Mouse (Mus musculus) midbrain, postnatal 0 days (tissue): ENCODE measurements around the gene A630001G21Rik. TPM values are rescaled to one million over a fixed set of nuclear protein-coding genes. Genes with fewer than 3 reads are reported as not detected.
A peak's percentile ranks its signal among the peaks of the same experiment; 100 is the strongest.

Experiments used
- ATAC-seq: fragments of 200-750 bp; cut with Nextera tagmentation; 2 replicates; pipeline ENCODE4 v1.8.0; 2017; ENCODE audit warnings: moderate number of reproducible peaks, mild to moderate bottlenecking, moderate TSS enrichment, moderate library complexity; ENCODE audit not compliant: low FRiP score
- DNase-seq: peaks from one replicate; pipeline ENCODE4 v3.0.0-alpha.2; 2015; ENCODE audit warnings: low spot score
- H3K27ac ChIP-seq: fragments of 300-500 bp; sonication (generic); 2 replicates; pipeline ENCODE4 v1.5.1; 2014; ENCODE audit warnings: low read depth, mild to moderate bottlenecking, low read length, mixed read lengths
- H3K27me3 ChIP-seq: fragments of 300-500 bp; sonication (generic); 2 replicates; pipeline ENCODE4 v1.6.1; 2014; ENCODE audit warnings: low read length, control low read depth, mixed read lengths; ENCODE audit not compliant: insufficient read depth
- H3K36me3 ChIP-seq: fragments of 300-500 bp; sonication (generic); 2 replicates; pipeline ENCODE4 v1.6.1; 2014; ENCODE audit warnings: low read length, control low read depth, mixed read lengths; ENCODE audit not compliant: insufficient read depth
- H3K4me1 ChIP-seq: fragments of 300-500 bp; sonication (generic); 2 replicates; pipeline ENCODE4 v1.6.1; 2014; ENCODE audit warnings: mild to moderate bottlenecking, control low read depth, antibody characterized with exemption, low read length, mixed read lengths; ENCODE audit not compliant: insufficient read depth
- H3K4me2 ChIP-seq: fragments of 300-500 bp; sonication (generic); 2 replicates; pipeline ENCODE4 v1.6.1; 2014; ENCODE audit warnings: low read depth, mild to moderate bottlenecking, low read length, mixed read lengths; ENCODE audit not compliant: poor library complexity, severe bottlenecking
- H3K4me3 ChIP-seq: fragments of 300-500 bp; sonication (generic); 2 replicates; pipeline ENCODE4 v1.5.1; 2014; ENCODE audit warnings: low read depth, mild to moderate bottlenecking, low read length, moderate library complexity
- H3K9ac ChIP-seq: fragments of 300-500 bp; sonication (generic); replicated peaks from 2 replicates; pipeline ENCODE4 v1.6.1; 2014; ENCODE audit warnings: mild to moderate bottlenecking, low read length, moderate library complexity, mixed read lengths; ENCODE audit not compliant: poor library complexity, severe bottlenecking
- H3K9me3 ChIP-seq: fragments of 300-500 bp; sonication (generic); 2 replicates; pipeline ENCODE4 v1.6.1; 2016; ENCODE audit warnings: low read length, control low read depth
- CTCF ChIP-seq: IDR thresholded peaks from 2 replicates; pipeline ENCODE4 v1.5.1; 2016; ENCODE audit warnings: antibody characterized with exemption, mild to moderate bottlenecking
- WGBS: fragments of 180-500 bp; shearing (Covaris S2); extraction: QIAGEN DNeasy Blood & Tissue Kit; methylation state at CpG from one replicate; pipeline ENCODE4 v1.1.7; 2014; 5-methylcytosine and 5-hydroxymethylcytosine counted together
- polyA plus RNA-seq: library from polyadenylated mRNA; unstranded; fragments of >200 nt; fragmentation: Nextera tagmentation; extraction: Ambion mirVana; gene quantifications from 2 replicates; pipeline ENCODE4 v1.2.1, GENCODE M21; 2015
- total RNA-seq: library from RNA; depleted of rRNA; stranded (reverse); fragments of >200 nt; gene quantifications from 2 replicates; pipeline ENCODE4 v1.2.3, GENCODE M21; 2014

Gene A630001G21Rik
- total and polyA plus RNA-seq, 2 experiments from 2014 or later: 0.31 to 1.0 TPM

- H3K9me3 ChIP-seq: no peaks in the 10 kb centered on the region
- H3K4me2 ChIP-seq: no peak overlapping the region
- no peaks in the 10 kb centered on the region for H3K36me3 ChIP-seq
- no peak for TF ChIP-seq CTCF
- WGBS: 87% methylated on average over 6 of the region's 6 CpGs
- no peak for DNase-seq
- H3K27ac ChIP-seq: no peak overlapping the region
- H3K9ac ChIP-seq: no peak overlapping the region
- no peak overlapping the region for H3K4me3 ChIP-seq
- no peak for ATAC-seq
- no peaks in the 10 kb centered on the region for H3K4me1 ChIP-seq
- no peaks in the 10 kb centered on the region for H3K27me3 ChIP-seq
Observed at GRCm38 (mm10) chr1:85757531-85758230, 20.8 kb downstream of the A630001G21Rik start.

GRCm38 (mm10) chr1:85751932-85752680 lies 26.3 kb downstream of the A630001G21Rik start:
- DNase-seq (no peak), ATAC-seq (no peak)
- Histone ChIP-seq H3K9ac (no peak overlapping the region), H3K27me3 (no peaks in the 10 kb centered on the region), H3K9me3 (no peaks in the 10 kb centered on the region), H3K27ac (0 out of 2 replicates have a peak overlapping the region, but pooled peaks have one; percentile 6), H3K36me3 (no peaks in the 10 kb centered on the region), H3K4me1 (no peaks in the 10 kb centered on the region), H3K4me3 (no peak overlapping the region), H3K4me2 (no peak overlapping the region)
- TF ChIP-seq CTCF: no peak
- 77% methylated on average over 11 of the region's 11 CpGs for WGBS

- Histone ChIP-seq H3K4me2 (no peak overlapping the region), H3K9me3 (no peaks in the 10 kb centered on the region), H3K36me3 (no peaks in the 10 kb centered on the region), H3K27me3 (no peaks in the 10 kb centered on the region), H3K4me1 (no peaks in the 10 kb centered on the region), H3K27ac (no peak overlapping the region), H3K4me3 (no peak overlapping the region), H3K9ac (no peak overlapping the region)
- no peak for TF ChIP-seq CTCF
- DNase-seq: peak; percentile 31
- peak; percentile 82 for ATAC-seq
- WGBS: 35% methylated on average over 6 of the region's 6 CpGs
Observed at GRCm38 (mm10) chr1:85751494-85751893, 26.9 kb downstream of the A630001G21Rik start.

DNA sequence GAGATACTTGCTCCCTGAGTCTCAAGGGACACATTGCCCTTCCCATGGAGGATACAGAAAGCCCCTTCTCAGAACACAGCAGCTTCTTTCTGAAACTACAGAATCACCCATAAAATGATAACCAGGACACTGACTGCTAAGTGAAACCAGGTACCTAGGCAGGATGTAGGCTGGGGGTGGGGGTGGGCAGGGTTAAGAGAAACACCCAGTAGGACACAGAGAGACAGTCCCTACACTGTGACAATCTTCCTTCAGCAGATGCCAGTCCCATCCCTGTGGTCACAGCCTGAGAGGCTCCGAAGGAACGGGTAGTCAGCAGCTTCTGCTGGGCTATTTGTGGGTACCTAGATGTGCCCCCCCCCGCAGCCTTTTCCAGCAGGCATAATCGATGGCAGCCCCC lies 27.8 kb downstream of the A630001G21Rik start:
- no peaks in the 10 kb centered on the region for H3K4me1 ChIP-seq
- no peak overlapping the region for H3K9ac ChIP-seq
- H3K4me2 ChIP-seq: no peak overlapping the region
- H3K27ac ChIP-seq: no peak overlapping the region
- H3K4me3 ChIP-seq: no peak overlapping the region
- H3K9me3 ChIP-seq: no peaks in the 10 kb centered on the region
- TF ChIP-seq CTCF: no peak
- WGBS: 94% methylated on average over 4 of the region's 4 CpGs
- ATAC-seq: no peak
- H3K36me3 ChIP-seq: no peaks in the 10 kb centered on the region
- DNase-seq: no peak
- H3K27me3 ChIP-seq: no peaks in the 10 kb centered on the region

DNA sequence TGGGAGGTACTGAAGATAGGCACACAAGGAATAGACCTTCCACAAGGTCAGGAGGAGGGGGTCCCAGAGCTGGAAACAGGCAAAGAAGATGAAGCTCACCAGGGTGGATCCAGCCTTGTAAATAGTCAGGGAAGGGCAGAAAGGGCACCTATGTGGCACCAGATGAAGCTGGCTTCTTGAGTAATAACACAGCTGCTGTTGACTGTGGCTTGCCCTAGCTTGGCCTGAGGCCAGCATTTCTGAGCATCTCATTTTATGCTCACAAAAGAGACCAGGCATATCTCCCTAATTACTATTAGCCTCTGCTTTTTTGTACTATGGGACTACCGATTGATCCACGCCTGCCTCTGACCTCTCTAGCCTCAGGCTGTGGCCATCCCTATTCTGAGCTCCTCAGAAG lies 28.6 kb downstream of the A630001G21Rik start:
- no peaks in the 10 kb centered on the region for H3K9me3 ChIP-seq
- no peaks in the 10 kb centered on the region for H3K36me3 ChIP-seq
- ATAC-seq (no peak), DNase-seq (no peak)
- no peaks in the 10 kb centered on the region for H3K4me1 ChIP-seq
- no peak for TF ChIP-seq CTCF
- H3K9ac ChIP-seq: no peak overlapping the region
- WGBS: 75% methylated on average over 2 of the region's 2 CpGs
- no peaks in the 10 kb centered on the region for H3K27me3 ChIP-seq
- no peak overlapping the region for H3K27ac ChIP-seq
- H3K4me2 ChIP-seq: no peak overlapping the region
- H3K4me3 ChIP-seq: no peak overlapping the region

DNA sequence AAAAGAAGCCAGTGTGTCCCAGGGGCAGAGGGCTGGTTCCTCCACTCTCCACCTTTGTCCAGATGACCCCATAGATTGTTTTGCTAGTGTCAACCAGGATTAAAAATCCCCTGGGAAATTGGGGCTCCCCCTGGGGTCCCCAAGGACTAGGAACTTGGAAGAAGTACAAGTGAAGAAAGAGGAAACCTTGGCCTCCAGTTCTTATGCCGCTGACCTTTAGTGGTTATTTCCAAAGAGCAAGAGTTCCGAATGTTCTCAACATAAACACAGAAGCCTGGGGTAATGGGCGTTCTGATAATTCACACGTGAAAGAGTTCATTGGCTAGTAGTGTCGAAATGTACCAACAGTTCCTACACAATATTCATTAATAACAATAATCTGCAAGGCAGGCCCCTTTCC lies 31.9 kb downstream of the A630001G21Rik start:
- ATAC-seq (no peak), DNase-seq (no peak)
- Histone ChIP-seq H3K36me3 (no peaks in the 10 kb centered on the region), H3K4me3 (no peak overlapping the region), H3K9ac (no peak overlapping the region), H3K27me3 (no peaks in the 10 kb centered on the region), H3K4me1 (no peaks in the 10 kb centered on the region), H3K27ac (no peak overlapping the region), H3K4me2 (no peak overlapping the region), H3K9me3 (no peaks in the 10 kb centered on the region)
- TF ChIP-seq CTCF: no peak
- 89% methylated on average over 5 of the region's 5 CpGs for WGBS
